Mouse (Mus musculus) hindbrain, embryonic 11.5 days (tissue): ENCODE measurements around the gene Phf3. TPM values are rescaled to one million over a fixed set of nuclear protein-coding genes. Genes with fewer than 3 reads are reported as not detected.

Experiments used
- ATAC-seq: fragments of 200-750 bp; cut with Nextera tagmentation; 2 replicates; pipeline ENCODE4 v1.8.0; 2017; ENCODE audit warnings: mild to moderate bottlenecking, moderate TSS enrichment, moderate library complexity; ENCODE audit not compliant: low FRiP score
- DNase-seq: peaks from one replicate; pipeline ENCODE4 v3.0.0-alpha.2; 2015; ENCODE audit warnings: low spot score
- H3K27ac ChIP-seq: fragments of 300-500 bp; sonication (generic); 2 replicates; pipeline ENCODE4 v1.5.1; 2014; ENCODE audit warnings: mild to moderate bottlenecking, low read depth, low read length
- H3K27me3 ChIP-seq: fragments of 300-500 bp; sonication (generic); 2 replicates; pipeline ENCODE4 v1.6.1; 2014; ENCODE audit warnings: mild to moderate bottlenecking, low read length, moderate library complexity, mixed read lengths; ENCODE audit not compliant: control insufficient read depth, insufficient read depth
- H3K36me3 ChIP-seq: fragments of 300-500 bp; sonication (generic); 2 replicates; pipeline ENCODE4 v1.6.1; 2014; ENCODE audit warnings: mild to moderate bottlenecking, low read length, moderate library complexity, mixed read lengths; ENCODE audit not compliant: control insufficient read depth, insufficient read depth
- H3K4me1 ChIP-seq: fragments of 300-500 bp; sonication (generic); replicated peaks from 2 replicates; pipeline ENCODE4 v1.6.1; 2014; ENCODE audit warnings: low read length, mixed read lengths; ENCODE audit not compliant: control insufficient read depth, insufficient read depth
- H3K4me2 ChIP-seq: fragments of 300-500 bp; sonication (generic); replicated peaks from 2 replicates; pipeline ENCODE4 v1.6.1; 2014; ENCODE audit warnings: mild to moderate bottlenecking, low read depth, low read length
- H3K4me3 ChIP-seq: fragments of 300-500 bp; sonication (generic); 2 replicates; pipeline ENCODE4 v1.5.1; 2014; ENCODE audit warnings: low read depth, low read length
- H3K9ac ChIP-seq: fragments of 300-500 bp; sonication (generic); 2 replicates; pipeline ENCODE4 v1.6.1; 2014; ENCODE audit warnings: low read depth, low read length
- H3K9me3 ChIP-seq: fragments of 300-500 bp; sonication (generic); 2 replicates; pipeline ENCODE4 v1.6.1; 2016; ENCODE audit warnings: low read length; ENCODE audit not compliant: control insufficient read depth
- WGBS: fragments of 180-500 bp; shearing (Covaris S2); extraction: QIAGEN DNeasy Blood & Tissue Kit; methylation state at CpG from one replicate; pipeline ENCODE4 v1.1.7; 2014; 5-methylcytosine and 5-hydroxymethylcytosine counted together
- polyA plus RNA-seq: library from polyadenylated mRNA; unstranded; fragments of >200 nt; fragmentation: Nextera tagmentation; extraction: Ambion mirVana; gene quantifications from 2 replicates; pipeline ENCODE4 v1.2.1, GENCODE M21; 2014

Phf3 gene
- polyA plus RNA-seq, 1 experiment from 2014 or later = 58.0 TPM

- Histone ChIP-seq H3K4me3 (no peak overlapping the region), H3K27ac (no peak overlapping the region), H3K9me3 (no peaks in the 10 kb centered on the region), H3K9ac (no peak overlapping the region), H3K36me3 (no peaks in the 10 kb centered on the region), H3K4me1 (no peaks in the 10 kb centered on the region), H3K4me2 (no peak overlapping the region), H3K27me3 (no peaks in the 10 kb centered on the region)
- 79% methylated on average over 1 of the region's 1 CpGs for WGBS
- no peak for ATAC-seq
- no peak for DNase-seq
These were observed 26.0 kb downstream of the Phf3 start for GRCm38 (mm10) chr1:30847706-30848105.

- H3K4me3 ChIP-seq = no peak overlapping the region
- no peaks in the 10 kb centered on the region for H3K36me3 ChIP-seq
- no peak overlapping the region for H3K9ac ChIP-seq
- 81% methylated on average over 3 of the region's 3 CpGs for WGBS
- H3K9me3 ChIP-seq = no peaks in the 10 kb centered on the region
- no peaks in the 10 kb centered on the region for H3K4me1 ChIP-seq
- ATAC-seq (no peak), DNase-seq (no peak)
- no peaks in the 10 kb centered on the region for H3K27me3 ChIP-seq
- no peak overlapping the region for H3K27ac ChIP-seq
- H3K4me2 ChIP-seq = no peak overlapping the region
These were observed 34.1 kb downstream of the Phf3 start for GRCm38 (mm10) chr1:30839662-30840061.

DNA sequence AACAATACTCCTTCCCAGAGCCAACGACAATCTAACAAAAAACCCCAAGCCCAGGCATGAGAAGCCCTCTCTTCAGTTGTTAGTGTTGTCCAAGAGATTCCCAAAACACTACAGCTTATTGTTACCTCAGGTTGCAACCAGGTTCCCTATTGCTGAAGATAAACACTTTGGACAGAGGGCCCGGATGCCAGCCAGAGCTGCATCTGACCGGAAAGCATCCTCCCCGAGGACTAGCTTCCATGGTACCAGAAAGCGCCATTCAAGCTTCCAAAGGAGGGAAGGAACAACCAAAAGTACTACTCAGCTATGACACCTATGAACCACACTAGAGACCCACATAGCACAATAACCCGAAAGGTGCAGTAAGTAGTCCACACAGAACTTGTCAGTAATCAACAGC lies 38.2 kb downstream of the Phf3 start:
- H3K9me3 ChIP-seq = no peaks in the 10 kb centered on the region
- WGBS = 93% methylated on average over 6 of the region's 6 CpGs
- H3K4me1 ChIP-seq = no peaks in the 10 kb centered on the region
- DNase-seq (no peak), ATAC-seq (no peak)
- no peak overlapping the region for H3K4me2 ChIP-seq
- H3K27ac ChIP-seq = no peak overlapping the region
- no peaks in the 10 kb centered on the region for H3K36me3 ChIP-seq
- no peak overlapping the region for H3K4me3 ChIP-seq
- no peak overlapping the region for H3K9ac ChIP-seq
- no peaks in the 10 kb centered on the region for H3K27me3 ChIP-seq

DNA sequence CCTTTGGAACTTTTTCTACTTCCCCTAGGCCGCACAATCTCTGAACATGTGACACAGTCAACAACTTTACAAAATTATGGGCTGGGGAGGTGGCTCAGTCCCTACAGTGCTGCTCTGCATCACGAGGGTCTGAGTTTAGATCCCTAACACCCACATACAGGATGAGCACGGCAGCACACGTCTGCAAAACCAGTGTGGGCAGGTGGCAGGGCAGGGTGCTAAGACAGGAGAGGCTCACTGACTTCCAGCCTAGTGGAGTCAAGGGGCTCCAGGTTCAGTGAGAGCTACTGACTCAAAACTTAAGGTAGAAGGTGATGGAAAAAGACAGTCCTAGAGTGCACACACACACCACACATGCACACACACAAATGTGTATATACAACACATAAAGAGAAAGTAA lies 40.9 kb downstream of the Phf3 start:
- no peaks in the 10 kb centered on the region for H3K4me1 ChIP-seq
- no peaks in the 10 kb centered on the region for H3K9me3 ChIP-seq
- no peak for DNase-seq
- WGBS = 91% methylated on average over 4 of the region's 4 CpGs
- no peaks in the 10 kb centered on the region for H3K36me3 ChIP-seq
- ATAC-seq = no peak
- no peak overlapping the region for H3K4me2 ChIP-seq
- H3K9ac ChIP-seq = no peak overlapping the region
- no peak overlapping the region for H3K27ac ChIP-seq
- H3K4me3 ChIP-seq = no peak overlapping the region
- no peaks in the 10 kb centered on the region for H3K27me3 ChIP-seq

DNA sequence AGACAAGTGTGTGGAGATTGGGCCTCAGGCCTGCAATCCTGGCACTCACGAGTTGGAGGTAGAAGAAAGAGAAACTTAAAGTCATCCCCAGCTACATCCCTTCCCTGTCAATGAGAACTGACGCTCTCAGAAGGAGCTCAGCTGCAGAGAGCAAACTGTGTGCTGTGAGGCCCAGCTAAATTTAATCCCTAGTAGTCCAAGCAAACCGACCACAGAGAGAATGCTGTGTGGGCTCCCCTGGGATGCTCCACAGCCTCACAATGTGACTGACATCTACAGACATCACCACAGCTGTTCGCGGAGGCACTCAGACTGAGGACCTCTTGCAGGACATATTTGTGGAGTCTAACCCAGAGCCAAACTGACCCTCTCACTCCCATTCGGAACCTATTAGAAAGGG lies 54.3 kb downstream of the Phf3 start:
- no peak overlapping the region for H3K9ac ChIP-seq
- H3K4me1 ChIP-seq = no peaks in the 10 kb centered on the region
- H3K4me3 ChIP-seq = no peak overlapping the region
- ATAC-seq (no peak), DNase-seq (no peak)
- no peaks in the 10 kb centered on the region for H3K36me3 ChIP-seq
- H3K9me3 ChIP-seq = no peaks in the 10 kb centered on the region
- no peak overlapping the region for H3K27ac ChIP-seq
- no peak overlapping the region for H3K4me2 ChIP-seq
- WGBS = 84% methylated on average over 6 of the region's 6 CpGs
- H3K27me3 ChIP-seq = no peaks in the 10 kb centered on the region

DNA sequence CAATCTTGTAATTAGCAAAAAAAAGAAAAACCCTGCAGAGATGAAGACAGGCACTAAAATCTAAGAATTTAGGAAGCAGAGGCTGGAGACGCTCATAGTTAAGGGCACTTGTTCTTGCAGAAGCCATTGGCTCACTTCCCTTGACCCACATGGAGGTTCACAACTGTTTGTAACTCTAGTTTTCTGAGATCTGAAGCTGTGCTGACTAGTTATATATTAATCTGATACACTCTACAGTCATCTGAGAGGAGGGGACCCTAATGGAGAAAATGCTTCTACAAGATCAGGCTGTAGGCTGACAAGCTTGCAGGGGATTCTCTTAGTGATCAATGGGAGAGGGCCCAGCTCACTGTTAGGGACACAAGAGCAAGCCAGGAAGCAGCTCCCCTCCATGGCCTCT lies 58.1 kb downstream of the Phf3 start:
- Histone ChIP-seq H3K36me3 (0 out of 2 replicates have a peak, but pooled peaks cover 2% of the 10 kb centered on the region), H3K9ac (no peak overlapping the region), H3K4me2 (no peak overlapping the region), H3K9me3 (no peaks in the 10 kb centered on the region), H3K4me3 (no peak overlapping the region), H3K27me3 (no peaks in the 10 kb centered on the region), H3K4me1 (no peaks in the 10 kb centered on the region), H3K27ac (no peak overlapping the region)
- ATAC-seq = no peak
- 95% methylated on average over 1 of the region's 1 CpGs for WGBS
- DNase-seq = no peak

- Histone ChIP-seq H3K36me3 (0 out of 2 replicates have a peak, but pooled peaks cover 2% of the 10 kb centered on the region), H3K9me3 (no peaks in the 10 kb centered on the region), H3K4me1 (no peaks in the 10 kb centered on the region), H3K9ac (no peak overlapping the region), H3K27ac (no peak overlapping the region), H3K27me3 (no peaks in the 10 kb centered on the region), H3K4me2 (no peak overlapping the region), H3K4me3 (no peak overlapping the region)
- WGBS = 84% methylated on average over 2 of the region's 2 CpGs
- DNase-seq (no peak), ATAC-seq (no peak)
These were observed 58.7 kb downstream of the Phf3 start for GRCm38 (mm10) chr1:30814987-30815386.

GRCm38 (mm10) chr1:30808101-30808699 lies 65.5 kb downstream of the Phf3 start:
- Histone ChIP-seq H3K36me3 (peaks cover 26% of the 10 kb centered on the region; the same call in 1 of the 2 replicates), H3K4me1 (no peaks in the 10 kb centered on the region), H3K27me3 (no peaks in the 10 kb centered on the region), H3K4me2 (no peak overlapping the region), H3K9me3 (no peaks in the 10 kb centered on the region), H3K27ac (no peak overlapping the region), H3K9ac (no peak overlapping the region), H3K4me3 (no peak overlapping the region)
- DNase-seq (no peak), ATAC-seq (no peak)
- WGBS = 85% methylated on average over 10 of the region's 10 CpGs

DNA sequence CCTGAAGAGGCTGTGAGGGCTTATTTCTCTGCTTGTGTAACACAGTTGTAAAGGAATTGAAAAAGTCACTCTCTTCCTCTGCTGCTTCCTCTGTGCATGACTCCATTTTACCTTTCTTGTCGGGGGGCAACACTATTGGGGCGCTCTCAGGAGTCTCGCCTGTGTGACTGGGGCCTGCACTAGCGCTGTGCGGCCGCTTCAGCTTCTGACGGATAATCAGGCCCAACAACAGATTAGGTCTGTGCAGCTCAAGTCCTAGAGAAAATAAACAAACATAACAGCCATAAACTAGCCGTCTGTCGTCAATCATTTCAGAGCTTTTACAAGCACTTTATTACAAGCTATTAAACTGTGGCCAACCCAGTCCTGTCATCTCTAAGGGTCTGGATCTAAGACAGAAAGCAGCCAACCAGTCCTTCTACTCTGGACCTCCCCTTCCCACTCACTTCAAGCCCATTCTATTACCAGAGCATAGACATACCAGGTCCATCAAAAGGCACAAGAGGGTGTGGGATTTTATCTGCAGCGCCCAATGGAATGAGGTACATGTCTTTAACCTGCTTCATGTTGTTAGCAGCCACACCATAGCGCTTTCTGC lies 67.9 kb downstream of the Phf3 start:
- WGBS = 94% methylated on average over 11 of the region's 11 CpGs
- peaks cover 24% of the 10 kb centered on the region; the same call in 1 of the 2 replicates for H3K36me3 ChIP-seq
- ATAC-seq = no peak

More for the DNA sequence above, 67.9 kb downstream of the Phf3 start:
- Histone ChIP-seq H3K4me1 (no peaks in the 10 kb centered on the region), H3K4me2 (no peak overlapping the region), H3K9ac (no peak overlapping the region), H3K27ac (no peak overlapping the region), H3K4me3 (no peak overlapping the region), H3K27me3 (no peaks in the 10 kb centered on the region), H3K9me3 (no peaks in the 10 kb centered on the region)
- no peak for DNase-seq
